Mouse (Mus musculus): ENCODE measurements around the gene Abtb2. TPM values are rescaled to one million over a fixed set of nuclear protein-coding genes. Genes with fewer than 3 reads are reported as not detected.

Gene Abtb2
- polyA plus RNA-seq, 1 experiment from 2014 or later = 4.4 TPM

DNA sequence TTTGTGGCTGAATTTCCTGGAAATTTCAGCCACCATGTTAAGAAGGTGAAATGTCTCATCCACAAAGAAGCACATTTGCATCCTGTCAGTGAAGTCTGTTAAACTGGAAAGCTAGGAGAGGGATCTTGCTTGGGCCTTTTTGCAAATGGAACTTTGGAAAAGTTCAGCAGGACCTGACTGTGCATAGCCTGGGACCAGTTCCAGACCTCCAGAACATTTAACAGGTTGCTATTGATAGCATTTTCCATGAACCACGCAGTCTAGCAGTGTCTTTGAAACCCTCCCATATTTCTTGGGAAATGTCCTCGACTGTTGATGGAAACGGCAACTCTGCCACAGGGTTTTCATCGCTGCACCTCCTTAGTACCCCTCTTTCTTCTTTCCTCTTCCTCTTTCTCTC lies 23.3 kb downstream of the Abtb2 start:
- Histone ChIP-seq H3K4me3 (ENCODE audit: low read depth, low read length) (no peak overlapping the region), H3K9ac (ENCODE audit: low read length) (no peak overlapping the region), H3K4me2 (ENCODE audit: low read length) (no peak overlapping the region), H3K4me1 (replicated peaks; ENCODE audit: control insufficient read depth, insufficient read depth, low read length) (0 out of 2 replicates have a peak, but pooled peaks cover 13% of the 10 kb centered on the region), H3K36me3 (ENCODE audit: control insufficient read depth, insufficient read depth, low read length) (no peaks in the 10 kb centered on the region), H3K9me3 (ENCODE audit: control insufficient read depth, low read length) (no peaks in the 10 kb centered on the region), H3K27me3 (replicated peaks; ENCODE audit: control insufficient read depth, insufficient read depth, low read length) (no peaks in the 10 kb centered on the region), H3K27ac (ENCODE audit: low read depth) (no peak overlapping the region)
- ATAC-seq (replicated peaks; ENCODE audit: low FRiP score, low TSS enrichment, low read depth) (no peak), DNase-seq (ENCODE audit: low spot score) (no peak)
- 81% methylated on average over 4 of the region's 4 CpGs for WGBS

DNA sequence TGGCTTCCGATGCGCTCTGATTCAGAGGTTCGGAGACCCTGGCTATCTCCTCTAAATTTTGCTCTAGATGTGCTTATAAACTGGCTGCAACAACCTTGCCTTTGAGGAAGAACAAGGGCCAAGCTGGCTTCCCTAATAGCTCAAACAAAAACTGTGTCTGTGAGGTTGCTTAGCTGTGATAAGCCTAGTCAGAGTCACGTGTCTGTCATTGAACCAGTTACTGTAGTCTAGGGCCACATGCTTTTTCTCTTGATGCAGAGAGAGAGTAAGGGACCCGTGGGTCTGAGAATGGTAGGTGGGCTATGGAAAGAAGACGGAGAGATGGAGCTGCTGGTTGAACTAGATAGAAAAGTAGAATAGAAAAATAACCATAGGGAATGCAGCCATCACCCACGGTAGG lies 24.5 kb downstream of the Abtb2 start:
- Histone ChIP-seq H3K9me3 (ENCODE audit: control insufficient read depth, low read length) (no peaks in the 10 kb centered on the region), H3K4me3 (ENCODE audit: low read depth, low read length) (no peak overlapping the region), H3K27me3 (replicated peaks; ENCODE audit: control insufficient read depth, insufficient read depth, low read length) (no peaks in the 10 kb centered on the region), H3K9ac (ENCODE audit: low read length) (no peak overlapping the region), H3K27ac (ENCODE audit: low read depth) (no peak overlapping the region), H3K4me1 (replicated peaks; ENCODE audit: control insufficient read depth, insufficient read depth, low read length) (peaks cover 20% of the 10 kb centered on the region; the same call in 1 of the 2 replicates), H3K4me2 (ENCODE audit: low read length) (no peak overlapping the region), H3K36me3 (ENCODE audit: control insufficient read depth, insufficient read depth, low read length) (no peaks in the 10 kb centered on the region)
- ATAC-seq (replicated peaks; ENCODE audit: low FRiP score, low TSS enrichment, low read depth) (no peak), DNase-seq (ENCODE audit: low spot score) (no peak)
- WGBS = 93% methylated on average over 7 of the region's 7 CpGs

DNA sequence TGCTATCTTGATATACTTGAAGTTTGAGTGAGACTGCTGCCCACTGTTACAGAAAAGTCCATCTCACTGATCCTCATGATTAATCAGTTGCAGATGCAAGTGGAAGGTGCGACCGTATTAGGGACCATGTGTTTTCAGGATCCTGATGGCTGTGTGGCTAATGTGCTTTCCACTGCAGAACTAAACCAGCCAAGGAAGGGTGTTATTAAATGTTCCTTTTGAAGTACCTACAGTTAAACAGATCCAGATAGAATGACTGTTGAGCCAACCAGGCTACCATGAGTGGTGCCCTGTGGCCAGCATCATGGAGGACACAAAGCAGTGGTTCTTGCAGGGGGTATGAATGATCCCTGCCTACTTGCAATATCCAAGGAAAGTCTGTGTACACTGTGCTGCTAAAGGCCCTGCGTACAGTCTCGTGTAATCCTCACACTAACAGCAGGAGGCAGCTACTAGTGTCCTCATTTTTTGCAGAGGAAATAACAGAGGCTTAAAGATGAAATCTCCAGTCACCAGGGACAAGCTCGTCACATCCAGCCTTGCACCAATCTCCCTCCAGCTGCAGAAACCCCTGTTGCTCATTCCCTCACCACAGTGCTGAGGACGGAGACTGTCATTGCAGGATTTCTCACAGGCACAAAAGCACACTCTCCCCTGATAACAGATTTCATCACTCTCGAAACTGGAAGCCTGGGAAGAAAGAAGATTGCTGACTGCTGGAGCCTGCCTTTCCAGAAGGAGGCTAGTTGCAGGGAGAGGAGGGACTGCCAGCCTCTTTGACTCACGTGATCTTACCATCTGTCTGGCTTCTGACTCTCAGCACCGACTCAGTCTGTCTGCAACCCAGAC lies 25.9 kb downstream of the Abtb2 start:
- DNase-seq (ENCODE audit: low spot score) (no peak), ATAC-seq (replicated peaks; ENCODE audit: low FRiP score, low TSS enrichment, low read depth) (no peak)
- Histone ChIP-seq H3K9ac (ENCODE audit: low read length) (no peak overlapping the region), H3K4me3 (ENCODE audit: low read depth, low read length) (no peak overlapping the region), H3K36me3 (ENCODE audit: control insufficient read depth, insufficient read depth, low read length) (no peaks in the 10 kb centered on the region), H3K27me3 (replicated peaks; ENCODE audit: control insufficient read depth, insufficient read depth, low read length) (no peaks in the 10 kb centered on the region), H3K27ac (ENCODE audit: low read depth) (no peak overlapping the region), H3K4me2 (ENCODE audit: low read length) (no peak overlapping the region), H3K4me1 (replicated peaks; ENCODE audit: control insufficient read depth, insufficient read depth, low read length) (peaks cover 20% of the 10 kb centered on the region; the same call in 1 of the 2 replicates), H3K9me3 (ENCODE audit: control insufficient read depth, low read length) (no peaks in the 10 kb centered on the region)
- WGBS = 54% methylated on average over 9 of the region's 9 CpGs

DNA sequence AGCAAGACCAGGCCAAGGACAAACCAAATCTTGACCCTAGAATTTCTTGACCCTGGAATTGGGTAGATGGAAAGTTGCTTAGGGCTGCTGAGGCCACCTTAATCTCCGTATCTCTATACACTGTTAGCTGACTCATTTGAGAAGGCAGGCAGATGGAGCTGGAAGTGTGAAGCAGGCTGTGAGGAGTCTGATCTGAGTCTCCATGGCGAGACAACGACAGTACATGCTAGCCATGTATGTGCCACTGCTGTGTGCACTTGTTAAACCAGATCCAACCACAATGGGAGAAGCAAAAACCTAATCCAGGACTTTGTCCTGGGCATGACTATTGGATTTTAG lies 26.4 kb downstream of the Abtb2 start:
- no peak for DNase-seq (ENCODE audit: low spot score)
- no peak overlapping the region for H3K27ac ChIP-seq (ENCODE audit: low read depth)
- ATAC-seq (replicated peaks; ENCODE audit: low FRiP score, low TSS enrichment, low read depth) = no peak
- H3K4me3 ChIP-seq (ENCODE audit: low read depth, low read length) = no peak overlapping the region
- no peaks in the 10 kb centered on the region for H3K27me3 ChIP-seq (replicated peaks; ENCODE audit: control insufficient read depth, insufficient read depth, low read length)
- H3K9me3 ChIP-seq (ENCODE audit: control insufficient read depth, low read length) = no peaks in the 10 kb centered on the region
- WGBS = 74% methylated on average over 3 of the region's 3 CpGs
- H3K4me1 ChIP-seq (replicated peaks; ENCODE audit: control insufficient read depth, insufficient read depth, low read length) = peaks cover 20% of the 10 kb centered on the region; the same call in 1 of the 2 replicates
- no peak overlapping the region for H3K4me2 ChIP-seq (ENCODE audit: low read length)
- H3K36me3 ChIP-seq (ENCODE audit: control insufficient read depth, insufficient read depth, low read length) = no peaks in the 10 kb centered on the region
- no peak overlapping the region for H3K9ac ChIP-seq (ENCODE audit: low read length)

DNA sequence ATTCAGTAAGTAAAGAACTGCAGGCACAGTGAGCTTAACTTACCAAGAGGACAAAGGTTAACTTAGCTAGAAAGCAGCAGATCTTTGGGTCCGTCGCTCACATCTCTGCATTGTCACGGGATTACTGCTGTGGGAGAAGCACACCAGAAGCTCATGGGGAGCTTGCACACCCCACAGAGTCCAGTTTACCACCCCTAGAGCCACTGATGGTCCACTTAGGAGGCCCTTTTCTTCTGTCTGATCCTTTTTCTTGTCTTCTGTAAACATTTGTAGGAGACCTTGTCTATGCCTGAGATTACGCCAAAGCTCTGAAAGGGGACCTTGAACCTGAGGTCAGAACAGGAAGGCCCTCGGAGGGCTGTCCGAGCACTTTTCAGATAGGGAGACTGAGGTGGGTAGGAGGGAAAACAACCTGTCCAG lies 28.5 kb downstream of the Abtb2 start:
- 44% methylated on average over 6 of the region's 6 CpGs for WGBS
- H3K27me3 ChIP-seq (replicated peaks; ENCODE audit: control insufficient read depth, insufficient read depth, low read length) = no peaks in the 10 kb centered on the region
- ATAC-seq (replicated peaks; ENCODE audit: low FRiP score, low TSS enrichment, low read depth) (0 out of 2 replicates have a peak, but pooled peaks have one; percentile 34), DNase-seq (ENCODE audit: low spot score) (no peak)
- peaks cover 14% of the 10 kb centered on the region; the same call in 1 of the 2 replicates for H3K4me1 ChIP-seq (replicated peaks; ENCODE audit: control insufficient read depth, insufficient read depth, low read length)
- H3K36me3 ChIP-seq (ENCODE audit: control insufficient read depth, insufficient read depth, low read length) = no peaks in the 10 kb centered on the region
- no peak overlapping the region for H3K27ac ChIP-seq (ENCODE audit: low read depth)
- H3K4me2 ChIP-seq (ENCODE audit: low read length) = 0 out of 2 replicates have a peak overlapping the region, but pooled peaks have one; percentile 2
- H3K9ac ChIP-seq (ENCODE audit: low read length) = no peak overlapping the region
- H3K9me3 ChIP-seq (ENCODE audit: control insufficient read depth, low read length) = no peaks in the 10 kb centered on the region
- H3K4me3 ChIP-seq (ENCODE audit: low read depth, low read length) = no peak overlapping the region

DNA sequence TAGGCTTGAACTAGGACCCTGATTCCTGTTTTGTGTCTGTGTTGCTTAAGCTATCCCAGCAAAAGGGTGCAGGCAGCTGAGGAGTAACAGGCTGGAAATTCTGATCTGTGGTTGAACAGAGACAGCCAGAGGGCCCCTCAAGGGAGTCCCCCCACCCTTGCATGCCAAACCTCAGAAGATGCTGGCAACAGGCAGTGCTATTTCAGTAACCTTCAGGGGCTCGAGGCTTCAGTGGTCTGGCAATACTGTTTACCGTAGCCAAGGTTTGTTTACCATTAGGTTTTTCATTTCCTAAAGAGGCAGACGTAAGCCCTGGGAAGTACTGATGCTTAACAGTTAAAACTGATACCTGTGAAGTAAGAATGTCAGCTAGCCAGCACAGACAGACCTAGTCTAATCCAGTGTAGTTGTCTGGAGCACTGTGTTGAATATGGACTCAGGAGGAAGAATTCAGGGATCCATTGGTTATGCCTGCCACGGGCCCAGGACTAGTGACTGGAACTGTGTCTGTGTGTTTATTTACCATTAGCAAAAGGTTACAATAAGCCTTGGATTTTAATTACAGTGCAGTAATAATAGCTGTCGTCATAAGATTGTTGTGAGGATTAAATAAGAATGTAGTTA lies 29.0 kb downstream of the Abtb2 start:
- no peaks in the 10 kb centered on the region for H3K27me3 ChIP-seq (replicated peaks; ENCODE audit: control insufficient read depth, insufficient read depth, low read length)
- DNase-seq (ENCODE audit: low spot score) = no peak
- no peak overlapping the region for H3K4me3 ChIP-seq (ENCODE audit: low read depth, low read length)
- no peak overlapping the region for H3K27ac ChIP-seq (ENCODE audit: low read depth)
- ATAC-seq (replicated peaks; ENCODE audit: low FRiP score, low TSS enrichment, low read depth) = no peak
- H3K36me3 ChIP-seq (ENCODE audit: control insufficient read depth, insufficient read depth, low read length) = no peaks in the 10 kb centered on the region
- H3K4me2 ChIP-seq (ENCODE audit: low read length) = 0 out of 2 replicates have a peak overlapping the region, but pooled peaks have one; percentile 2
- H3K4me1 ChIP-seq (replicated peaks; ENCODE audit: control insufficient read depth, insufficient read depth, low read length) = peaks cover 14% of the 10 kb centered on the region; the same call in 1 of the 2 replicates
- no peak overlapping the region for H3K9ac ChIP-seq (ENCODE audit: low read length)
- WGBS = 36% methylated on average over 5 of the region's 5 CpGs
- no peaks in the 10 kb centered on the region for H3K9me3 ChIP-seq (ENCODE audit: control insufficient read depth, low read length)

DNA sequence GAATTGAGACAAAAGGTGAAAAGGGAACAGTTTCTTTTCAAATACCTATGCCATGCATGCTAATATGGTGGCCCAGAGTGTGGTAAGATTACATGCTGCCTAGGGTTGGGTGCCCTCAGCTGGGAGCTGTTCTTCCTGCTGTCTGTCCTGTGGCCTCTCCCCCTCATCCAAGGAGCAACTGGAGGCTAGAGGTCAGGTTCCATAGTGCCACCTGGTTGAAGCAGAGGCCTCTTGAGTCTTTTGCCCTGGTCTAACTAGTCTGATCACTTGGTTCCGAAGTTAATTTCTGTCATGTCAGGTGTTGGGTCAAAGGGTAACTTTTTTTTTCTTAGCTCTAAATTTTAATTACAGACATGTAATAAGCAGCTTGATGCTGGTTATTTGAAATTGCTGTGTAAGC lies 33.2 kb downstream of the Abtb2 start:
- no peak for DNase-seq (ENCODE audit: low spot score)
- Histone ChIP-seq H3K36me3 (ENCODE audit: control insufficient read depth, insufficient read depth, low read length) (no peaks in the 10 kb centered on the region), H3K4me1 (replicated peaks; ENCODE audit: control insufficient read depth, insufficient read depth, low read length) (peaks cover 8% of the 10 kb centered on the region; the same call in 1 of the 2 replicates), H3K27me3 (replicated peaks; ENCODE audit: control insufficient read depth, insufficient read depth, low read length) (no peaks in the 10 kb centered on the region), H3K9ac (ENCODE audit: low read length) (no peak overlapping the region), H3K4me3 (ENCODE audit: low read depth, low read length) (no peak overlapping the region), H3K9me3 (ENCODE audit: control insufficient read depth, low read length) (no peaks in the 10 kb centered on the region), H3K4me2 (ENCODE audit: low read length) (no peak overlapping the region), H3K27ac (ENCODE audit: low read depth) (no peak overlapping the region)
- no peak for ATAC-seq (replicated peaks; ENCODE audit: low FRiP score, low TSS enrichment, low read depth)
- WGBS = 93% methylated on average over 1 of the region's 1 CpGs

DNA sequence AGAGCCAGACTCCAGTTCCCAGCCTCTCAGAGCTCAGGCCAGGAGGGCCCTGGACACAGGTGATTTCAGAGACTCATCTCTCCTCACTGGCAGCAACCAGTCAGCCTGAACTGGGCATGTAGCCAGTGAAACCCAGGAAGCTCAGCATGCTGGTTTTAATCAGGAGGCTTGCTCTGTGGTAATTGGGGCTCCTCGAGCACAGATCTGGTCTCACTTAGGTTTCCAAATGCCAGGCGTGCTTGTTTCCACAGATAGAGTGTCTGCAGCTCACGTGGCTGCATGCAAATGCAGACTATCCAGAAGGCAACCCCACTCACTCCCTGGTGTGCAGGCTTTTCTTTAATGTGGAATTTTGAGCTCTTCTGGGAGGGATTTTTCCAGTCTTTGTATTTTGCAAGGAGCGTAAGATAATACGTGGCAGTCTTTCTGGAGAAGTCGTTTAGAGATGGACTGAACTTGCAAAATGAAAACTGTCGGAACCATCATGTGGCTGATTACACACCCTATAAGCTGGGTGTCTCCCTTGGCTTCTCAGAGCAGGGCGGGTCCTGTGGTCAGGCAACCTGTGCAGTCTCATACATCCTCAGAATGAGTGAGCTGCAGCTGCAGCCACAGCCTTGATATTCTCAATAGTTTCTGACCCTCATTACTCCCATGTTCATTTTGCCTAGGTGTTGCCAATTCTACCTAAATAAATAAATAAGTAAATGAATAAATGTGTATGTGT lies 34.2 kb downstream of the Abtb2 start:
- no peak overlapping the region for H3K4me3 ChIP-seq (ENCODE audit: low read depth, low read length)
- no peaks in the 10 kb centered on the region for H3K36me3 ChIP-seq (ENCODE audit: control insufficient read depth, insufficient read depth, low read length)
- H3K4me1 ChIP-seq (replicated peaks; ENCODE audit: control insufficient read depth, insufficient read depth, low read length) = no peaks in the 10 kb centered on the region
- DNase-seq (ENCODE audit: low spot score) (no peak), ATAC-seq (replicated peaks; ENCODE audit: low FRiP score, low TSS enrichment, low read depth) (no peak)
- WGBS = 53% methylated on average over 8 of the region's 8 CpGs
- H3K9ac ChIP-seq (ENCODE audit: low read length) = no peak overlapping the region
- H3K27me3 ChIP-seq (replicated peaks; ENCODE audit: control insufficient read depth, insufficient read depth, low read length) = no peaks in the 10 kb centered on the region
- no peak overlapping the region for H3K4me2 ChIP-seq (ENCODE audit: low read length)
- no peaks in the 10 kb centered on the region for H3K9me3 ChIP-seq (ENCODE audit: control insufficient read depth, low read length)
- no peak overlapping the region for H3K27ac ChIP-seq (ENCODE audit: low read depth)
